Mouse (Mus musculus): ENCODE measurements at regions not wholly inside any gene's neighbourhood (a gene's known extent, or its start where the extent isn't known, plus 50 kb on each side); places are given as distances from the start of the nearest gene placed in this dataset.

GRCm38 (mm10) chr9:61827721-61828120 lies 86.6 kb downstream of the Rplp1 start:
- no peak overlapping the region for H3K27ac ChIP-seq (ENCODE audit: low read length)

DNA sequence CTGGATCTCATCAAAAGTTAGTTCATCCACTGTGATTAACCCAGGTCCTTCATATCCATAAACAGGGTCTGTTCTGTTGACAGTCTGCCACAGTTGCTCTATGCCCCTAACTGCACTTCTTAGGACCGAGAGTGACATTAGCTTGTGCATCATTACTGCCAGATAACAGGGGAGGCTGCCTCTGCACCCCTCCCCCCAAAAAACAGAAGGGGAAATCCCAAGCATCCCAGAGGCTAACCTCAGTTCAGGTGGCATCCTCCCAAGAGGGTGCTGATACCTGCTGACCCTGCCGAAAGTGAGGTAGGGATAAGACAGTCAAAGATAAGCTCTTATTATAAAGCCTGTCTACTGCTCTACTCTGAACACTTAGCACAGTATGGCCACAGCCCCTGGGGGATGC lies 87.3 kb downstream of the Rplp1 start:
- Histone ChIP-seq H3K4me3 (replicated peaks; ENCODE audit: low read length) (no peak overlapping the region), H3K4me2 (ENCODE audit: low read length) (no peak overlapping the region), H3K27ac (ENCODE audit: low read length) (no peak overlapping the region), H3K4me1 (replicated peaks; ENCODE audit: control insufficient read depth, insufficient read depth, low read length) (peaks cover 4% of the 10 kb centered on the region; the same call in 1 of the 2 replicates), H3K36me3 (ENCODE audit: control insufficient read depth, insufficient read depth) (no peaks in the 10 kb centered on the region), H3K9ac (replicated peaks; ENCODE audit: low read depth, low read length) (no peak overlapping the region), H3K9me3 (ENCODE audit: control insufficient read depth, low read length) (no peaks in the 10 kb centered on the region), H3K27me3 (replicated peaks; ENCODE audit: control insufficient read depth, insufficient read depth, low read length) (no peaks in the 10 kb centered on the region)
- WGBS: 78% methylated on average over 2 of the region's 2 CpGs
- no peak for ATAC-seq

More at GRCm38 (mm10) chr9:61827721-61828120, 86.6 kb downstream of the Rplp1 start:
- 95% methylated on average over 4 of the region's 4 CpGs for WGBS
- Histone ChIP-seq H3K27me3 (replicated peaks; ENCODE audit: control insufficient read depth, insufficient read depth, low read length) (no peaks in the 10 kb centered on the region), H3K4me2 (ENCODE audit: low read length) (no peak overlapping the region), H3K36me3 (ENCODE audit: control insufficient read depth, insufficient read depth) (no peaks in the 10 kb centered on the region), H3K4me3 (replicated peaks; ENCODE audit: low read length) (no peak overlapping the region), H3K9me3 (ENCODE audit: control insufficient read depth, low read length) (no peaks in the 10 kb centered on the region), H3K9ac (replicated peaks; ENCODE audit: low read depth, low read length) (no peak overlapping the region), H3K4me1 (replicated peaks; ENCODE audit: control insufficient read depth, insufficient read depth, low read length) (peaks cover 4% of the 10 kb centered on the region; the same call in 1 of the 2 replicates)
- ATAC-seq: no peak

- peaks cover 4% of the 10 kb centered on the region; the same call in 1 of the 2 replicates for H3K4me1 ChIP-seq (replicated peaks; ENCODE audit: control insufficient read depth, insufficient read depth, low read length)
- H3K27ac ChIP-seq (ENCODE audit: low read length): no peak overlapping the region
- H3K27me3 ChIP-seq (replicated peaks; ENCODE audit: control insufficient read depth, insufficient read depth, low read length): no peaks in the 10 kb centered on the region
- H3K4me2 ChIP-seq (ENCODE audit: low read length): no peak overlapping the region
- H3K4me3 ChIP-seq (replicated peaks; ENCODE audit: low read length): no peak overlapping the region
- WGBS: 39% methylated on average over 3 of the region's 3 CpGs
- no peak for ATAC-seq
- H3K9me3 ChIP-seq (ENCODE audit: control insufficient read depth, low read length): no peaks in the 10 kb centered on the region
- H3K36me3 ChIP-seq (ENCODE audit: control insufficient read depth, insufficient read depth): no peaks in the 10 kb centered on the region
- H3K9ac ChIP-seq (replicated peaks; ENCODE audit: low read depth, low read length): no peak overlapping the region
Measured at GRCm38 (mm10) chr9:61826415-61826814, 87.9 kb downstream of the Rplp1 start.

DNA sequence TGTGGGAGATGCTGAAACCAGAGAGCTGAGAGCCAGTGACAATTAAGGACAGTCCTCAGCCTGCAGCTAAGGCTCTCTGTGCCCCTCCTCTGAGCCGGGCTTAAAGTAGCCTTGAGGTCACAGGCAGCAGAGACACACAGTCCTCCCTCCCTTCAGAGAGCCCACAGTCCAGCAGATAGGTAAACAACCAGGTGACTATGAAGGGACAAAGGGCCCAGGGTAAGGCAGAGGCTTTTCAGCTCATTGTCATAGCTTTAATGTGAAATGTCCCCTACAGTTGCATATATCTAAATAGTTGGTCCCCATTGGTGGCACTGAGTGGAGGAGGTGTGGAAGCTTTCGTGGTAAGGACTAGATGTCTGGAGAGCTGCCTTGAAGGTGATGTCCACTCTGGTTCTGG lies 88.5 kb downstream of the Rplp1 start:
- WGBS: 84% methylated on average over 2 of the region's 2 CpGs
- Histone ChIP-seq H3K4me1 (replicated peaks; ENCODE audit: control insufficient read depth, insufficient read depth, low read length) (peaks cover 4% of the 10 kb centered on the region; the same call in 1 of the 2 replicates), H3K4me3 (replicated peaks; ENCODE audit: low read length) (no peak overlapping the region), H3K27me3 (replicated peaks; ENCODE audit: control insufficient read depth, insufficient read depth, low read length) (no peaks in the 10 kb centered on the region), H3K36me3 (ENCODE audit: control insufficient read depth, insufficient read depth) (no peaks in the 10 kb centered on the region), H3K4me2 (ENCODE audit: low read length) (no peak overlapping the region), H3K9ac (replicated peaks; ENCODE audit: low read depth, low read length) (no peak overlapping the region), H3K9me3 (ENCODE audit: control insufficient read depth, low read length) (no peaks in the 10 kb centered on the region), H3K27ac (ENCODE audit: low read length) (no peak overlapping the region)
- no peak for ATAC-seq

- Histone ChIP-seq H3K9me3 (ENCODE audit: control insufficient read depth, low read length) (no peaks in the 10 kb centered on the region), H3K27me3 (replicated peaks; ENCODE audit: control insufficient read depth, insufficient read depth, low read length) (no peaks in the 10 kb centered on the region), H3K9ac (replicated peaks; ENCODE audit: low read depth, low read length) (no peak overlapping the region), H3K4me3 (replicated peaks; ENCODE audit: low read length) (no peak overlapping the region), H3K4me2 (ENCODE audit: low read length) (no peak overlapping the region), H3K27ac (ENCODE audit: low read length) (no peak overlapping the region), H3K4me1 (replicated peaks; ENCODE audit: control insufficient read depth, insufficient read depth, low read length) (no peaks in the 10 kb centered on the region), H3K36me3 (ENCODE audit: control insufficient read depth, insufficient read depth) (no peaks in the 10 kb centered on the region)
- WGBS: 93% methylated on average over 1 of the region's 1 CpGs
- ATAC-seq: no peak
Measured at GRCm38 (mm10) chr9:61819836-61820235, 94.5 kb downstream of the Rplp1 start.

- H3K4me3 ChIP-seq (replicated peaks; ENCODE audit: low read length): no peak overlapping the region
- no peaks in the 10 kb centered on the region for H3K27me3 ChIP-seq (replicated peaks; ENCODE audit: control insufficient read depth, insufficient read depth, low read length)
- no peaks in the 10 kb centered on the region for H3K36me3 ChIP-seq (ENCODE audit: control insufficient read depth, insufficient read depth)
- ATAC-seq: no peak
- H3K27ac ChIP-seq (ENCODE audit: low read length): no peak overlapping the region
- H3K4me2 ChIP-seq (ENCODE audit: low read length): no peak overlapping the region
- H3K4me1 ChIP-seq (replicated peaks; ENCODE audit: control insufficient read depth, insufficient read depth, low read length): no peaks in the 10 kb centered on the region
- 69% methylated on average over 11 of the region's 11 CpGs for WGBS
- no peaks in the 10 kb centered on the region for H3K9me3 ChIP-seq (ENCODE audit: control insufficient read depth, low read length)
- H3K9ac ChIP-seq (replicated peaks; ENCODE audit: low read depth, low read length): no peak overlapping the region
Measured at GRCm38 (mm10) chr9:61816589-61817179, 97.7 kb downstream of the Rplp1 start.

DNA sequence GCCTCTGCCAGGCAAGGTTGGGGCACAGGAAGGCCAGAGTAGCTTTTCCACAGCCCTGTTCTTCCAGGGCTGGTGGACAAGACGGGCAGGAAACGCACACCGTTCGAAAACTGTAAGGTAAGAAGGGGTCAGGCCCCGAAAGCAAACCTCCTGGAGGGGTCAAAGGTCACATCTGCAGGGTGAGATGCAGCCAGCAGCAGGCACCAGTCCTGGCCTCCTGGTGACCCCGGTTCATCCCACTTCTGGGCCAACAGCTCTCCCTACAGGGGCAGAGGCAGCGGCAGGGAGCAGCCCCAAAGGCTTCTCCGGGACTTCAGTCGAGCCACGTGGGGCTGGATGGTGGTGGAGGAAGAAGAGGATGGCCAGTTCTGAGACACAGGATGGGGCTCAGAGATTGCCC lies 98.3 kb downstream of the Rplp1 start:
- H3K4me3 ChIP-seq (replicated peaks; ENCODE audit: low read length): no peak overlapping the region
- no peak overlapping the region for H3K9ac ChIP-seq (replicated peaks; ENCODE audit: low read depth, low read length)
- no peaks in the 10 kb centered on the region for H3K4me1 ChIP-seq (replicated peaks; ENCODE audit: control insufficient read depth, insufficient read depth, low read length)
- no peak for ATAC-seq
- H3K9me3 ChIP-seq (ENCODE audit: control insufficient read depth, low read length): no peaks in the 10 kb centered on the region
- H3K27me3 ChIP-seq (replicated peaks; ENCODE audit: control insufficient read depth, insufficient read depth, low read length): no peaks in the 10 kb centered on the region
- no peak overlapping the region for H3K4me2 ChIP-seq (ENCODE audit: low read length)
- H3K27ac ChIP-seq (ENCODE audit: low read length): no peak overlapping the region
- 62% methylated on average over 10 of the region's 10 CpGs for WGBS
- H3K36me3 ChIP-seq (ENCODE audit: control insufficient read depth, insufficient read depth): no peaks in the 10 kb centered on the region

- Histone ChIP-seq H3K9me3 (ENCODE audit: control insufficient read depth, low read length) (no peaks in the 10 kb centered on the region), H3K27me3 (replicated peaks; ENCODE audit: control insufficient read depth, insufficient read depth, low read length) (no peaks in the 10 kb centered on the region), H3K36me3 (ENCODE audit: control insufficient read depth, insufficient read depth) (no peaks in the 10 kb centered on the region), H3K4me3 (replicated peaks; ENCODE audit: low read length) (no peak overlapping the region), H3K4me1 (replicated peaks; ENCODE audit: control insufficient read depth, insufficient read depth, low read length) (no peaks in the 10 kb centered on the region), H3K27ac (ENCODE audit: low read length) (no peak overlapping the region), H3K4me2 (ENCODE audit: low read length) (no peak overlapping the region), H3K9ac (replicated peaks; ENCODE audit: low read depth, low read length) (no peak overlapping the region)
- 75% methylated on average over 3 of the region's 3 CpGs for WGBS
- ATAC-seq: no peak
Measured at GRCm38 (mm10) chr9:61813291-61813690, 101.1 kb downstream of the Rplp1 start.

GRCm38 (mm10) chr9:61812315-61812714 lies 102.0 kb downstream of the Rplp1 start:
- Histone ChIP-seq H3K9me3 (ENCODE audit: control insufficient read depth, low read length) (no peaks in the 10 kb centered on the region), H3K27me3 (replicated peaks; ENCODE audit: control insufficient read depth, insufficient read depth, low read length) (no peaks in the 10 kb centered on the region), H3K9ac (replicated peaks; ENCODE audit: low read depth, low read length) (no peak overlapping the region), H3K4me3 (replicated peaks; ENCODE audit: low read length) (no peak overlapping the region), H3K4me2 (ENCODE audit: low read length) (no peak overlapping the region), H3K4me1 (replicated peaks; ENCODE audit: control insufficient read depth, insufficient read depth, low read length) (no peaks in the 10 kb centered on the region), H3K27ac (ENCODE audit: low read length) (no peak overlapping the region), H3K36me3 (ENCODE audit: control insufficient read depth, insufficient read depth) (no peaks in the 10 kb centered on the region)
- ATAC-seq: no peak
- 90% methylated on average over 9 of the region's 9 CpGs for WGBS

DNA sequence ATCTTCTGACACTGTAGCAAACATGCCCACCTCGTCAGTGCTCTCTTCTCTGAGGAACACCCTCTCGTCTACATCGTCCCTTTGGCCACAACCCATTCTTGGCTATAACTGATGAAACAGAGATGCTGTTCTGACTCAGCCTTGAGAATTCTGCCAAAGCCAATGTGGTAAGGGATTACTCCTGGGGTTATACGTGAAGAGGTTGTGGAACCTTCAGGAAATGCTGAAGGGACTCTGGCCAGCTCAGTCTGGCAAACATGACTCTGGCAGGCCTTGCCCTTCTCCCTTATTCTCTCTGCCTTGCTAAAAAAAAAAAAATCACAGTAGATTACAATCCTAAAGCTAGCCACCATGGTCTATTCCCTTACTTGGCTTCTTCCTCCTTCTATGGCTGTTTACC lies 103.9 kb downstream of the Rplp1 start:
- no peak overlapping the region for H3K9ac ChIP-seq (replicated peaks; ENCODE audit: low read depth, low read length)
- H3K27ac ChIP-seq (ENCODE audit: low read length): no peak overlapping the region
- no peaks in the 10 kb centered on the region for H3K9me3 ChIP-seq (ENCODE audit: control insufficient read depth, low read length)
- no peaks in the 10 kb centered on the region for H3K36me3 ChIP-seq (ENCODE audit: control insufficient read depth, insufficient read depth)
- no peak overlapping the region for H3K4me2 ChIP-seq (ENCODE audit: low read length)
- no peaks in the 10 kb centered on the region for H3K4me1 ChIP-seq (replicated peaks; ENCODE audit: control insufficient read depth, insufficient read depth, low read length)
- no peak overlapping the region for H3K4me3 ChIP-seq (replicated peaks; ENCODE audit: low read length)
- WGBS: 93% methylated on average over 4 of the region's 4 CpGs
- ATAC-seq: no peak
- H3K27me3 ChIP-seq (replicated peaks; ENCODE audit: control insufficient read depth, insufficient read depth, low read length): no peaks in the 10 kb centered on the region

Data from forebrain, embryonic 16.5 days (tissue).